Mouse (Mus musculus) liver, adult 2 months (tissue): ENCODE measurements around the gene Slc28a3.

Experiments
- CTCF ChIP-seq: fragments of 200-500 bp; IDR thresholded peaks from 2 replicates; pipeline ENCODE4 v1.5.1; 2011; ENCODE audit warnings: low read depth, low read length, control low read depth
- POLR2A ChIP-seq: fragments of 200-500 bp; IDR thresholded peaks from 2 replicates; pipeline ENCODE4 v1.6.1; 2011; ENCODE audit warnings: low read length, control low read depth; ENCODE audit not compliant: insufficient read depth; ENCODE audit errors: extremely low read depth

- no peak for TF ChIP-seq CTCF
- no peak for TF ChIP-seq POLR2A
Measured at GRCm38 (mm10) chr13:58538366-58538765, 72.3 kb downstream of the Slc28a3 start.
